ENCODE assay signal across 27 mouse cellular contexts in the genomic region with DNA sequence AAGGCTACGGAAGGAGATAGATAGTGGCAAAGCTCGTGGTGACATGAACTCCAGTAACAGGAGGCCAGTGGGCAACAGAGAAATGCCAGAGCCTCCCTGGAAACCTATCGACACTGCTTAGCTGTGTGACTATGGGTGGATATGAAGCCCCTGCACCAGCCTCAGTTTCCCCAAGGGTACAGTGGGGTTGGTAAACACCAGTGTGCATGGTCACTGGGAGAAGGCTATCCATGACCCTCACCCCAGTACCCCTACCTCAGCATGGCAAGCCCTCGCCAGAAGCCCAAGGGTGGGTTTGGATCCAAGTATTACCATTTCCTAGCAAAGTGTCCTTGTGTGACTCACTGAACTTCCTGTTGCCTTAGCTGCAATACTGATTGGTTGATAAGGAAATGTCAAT. TPM values are rescaled to one million over a fixed set of nuclear protein-coding genes. Genes with fewer than 3 reads are reported as not detected.
DNase-seq lines count a peak whose midpoint lies in the region; ATAC-seq and TF ChIP-seq lines count a peak whose summit lies in the region.
"Had no signal": no experiment of that assay in that cellular context is flagged by ENCODE, and none has a peak within 500 bp of the region (broad histone marks: within the 10 kb centered on the region; RNA-seq: fewer than 3 reads in every experiment).

No protein-coding gene starts in this region.

- H3K36me3 ChIP-seq in kidney, adult 2 months (ENCODE audit: control insufficient read depth, insufficient read depth, low read length) = no peaks in the 10 kb centered on the region
- H3K36me3 ChIP-seq: forebrain, embryonic 10.5 days; G1E; heart, embryonic 10.5 days; heart, embryonic 13.5 days; hindbrain, embryonic 12.5 days; hindbrain, embryonic 15.5 days had no signal

- no peaks in the 10 kb centered on the region for H3K27me3 ChIP-seq in kidney, adult 2 months (replicated peaks; ENCODE audit: control insufficient read depth, insufficient read depth, low read length)
- H3K27me3 ChIP-seq: CH12.LX; forebrain, embryonic 13.5 days; hindbrain, embryonic 12.5 days; hindbrain, embryonic 15.5 days; Patski had no signal

- 0 out of 2 replicates have a peak, but pooled peaks have one; percentile 17 for ATAC-seq in megakaryocyte progenitor cell, adult 5-6 weeks (replicated peaks; ENCODE audit: poor library complexity)
- ATAC-seq: forebrain, embryonic 13.5 days; forebrain, postnatal 0 days; Patski had no signal

- WGBS in kidney, adult 2 months = 90% methylated on average over 4 of the region's 4 CpGs

- intact Hi-C loops in gastrocnemius, adult 2 months (cut with DNase I) = no loop called here

- peaks cover 17% of the 10 kb centered on the region for H3K4me1 ChIP-seq in kidney, adult 2 months (ENCODE audit: control insufficient read depth, insufficient read depth, low read length)
- H3K4me1 ChIP-seq: forebrain, embryonic 13.5 days had no signal

- H3K27ac ChIP-seq in gastrocnemius, adult 2 months = peak overlapping the region; percentile 28
- no peak overlapping the region for H3K27ac ChIP-seq in kidney, adult 2 months (ENCODE audit: insufficient read depth, low read depth, low read length)
- H3K27ac ChIP-seq: forebrain, embryonic 10.5 days; forebrain, embryonic 13.5 days; heart, embryonic 10.5 days; heart, embryonic 13.5 days; hindbrain, embryonic 12.5 days; hindbrain, embryonic 15.5 days had no signal

- TF ChIP-seq CTCF in gastrocnemius, adult 2 months (IDR thresholded peaks at IDR 0.05) = no peak
- TF ChIP-seq CTCF in kidney, adult 2 months (conservative IDR thresholded peaks at IDR 0.05; ENCODE audit: insufficient read depth, insufficient read length, low read depth, low read length) = no peak

- DNase-seq in gastrocnemius, adult 2 months = no peak
- DNase-seq in gastrocnemius, postnatal 10 days = no peak
- peak; percentile 33 for DNase-seq in kidney, adult 2 months
- no peak for DNase-seq in kidney, postnatal 4 days
- peak; percentile 46 for DNase-seq in 416B (ENCODE audit: low read depth)
- no peak for DNase-seq in thymus, postnatal 10 days (ENCODE audit: low spot score in 2 of 2)
- no peak for DNase-seq in cerebellum, postnatal 4 days (ENCODE audit: low spot score in 2 of 2)
- DNase-seq: adrenal gland, postnatal 10 days; adrenal gland, postnatal 36 days; B cell, adult 2 months; cerebellum, adult 11 months; cerebellum, adult 2 months; cerebellum, adult 9-11 months; cerebellum, postnatal 25 days; embryo, embryonic 11 days; forebrain, postnatal 0 days; gastrocnemius, postnatal 36 days had no signal

- no peak overlapping the region for H3K4me3 ChIP-seq in gastrocnemius, adult 2 months
- no peak overlapping the region for H3K4me3 ChIP-seq in kidney, adult 2 months (ENCODE audit: insufficient read depth, low read depth, low read length)
- H3K4me3 ChIP-seq: forebrain, embryonic 10.5 days; forebrain, embryonic 13.5 days; heart, embryonic 10.5 days; heart, embryonic 13.5 days; hindbrain, embryonic 12.5 days; hindbrain, embryonic 15.5 days had no signal

- TF ChIP-seq POLR2A in kidney, adult 2 months (IDR thresholded peaks at IDR 0.05; ENCODE audit: low read depth, low read length) = no peak

RNA-seq across cellular contexts. Expression of gene Rhob, which starts 58.5 kb away (rescaled TPM):
- total RNA-seq in gastrocnemius, adult 2 months (2021) = 100 to 1,000 TPM in 1 of 2 experiments, 10 to 100 TPM in 1; 33.5 to 115 TPM
- 10 to 100 TPM; 80.5 to 82.4 TPM for total RNA-seq in gastrocnemius, postnatal 10 days (2021)
- polyA plus RNA-seq in kidney, adult 2 months (2012; rRNA removed) = 128 and 145 TPM in 2 replicates
- total RNA-seq in megakaryocyte progenitor cell, adult 5-6 weeks (2015) = 112 and 160 TPM in 2 replicates
- total RNA-seq in megakaryocyte progenitor cell, adult 5-6 weeks (2017) = 50.4 and 64.6 TPM in 2 replicates

Comparison
In these comparisons a context has a peak if more than half of its experiments do, and no peak if none do; other contexts are left out.
1. DNase-seq: peak in kidney, adult 2 months (single experiment) and 416B (single experiment); none in gastrocnemius, adult 2 months (single experiment), gastrocnemius, postnatal 10 days (single experiment), kidney, postnatal 4 days (0 of 2), thymus, postnatal 10 days (0 of 2) and cerebellum, postnatal 4 days (0 of 2).